In the genomic region with DNA sequence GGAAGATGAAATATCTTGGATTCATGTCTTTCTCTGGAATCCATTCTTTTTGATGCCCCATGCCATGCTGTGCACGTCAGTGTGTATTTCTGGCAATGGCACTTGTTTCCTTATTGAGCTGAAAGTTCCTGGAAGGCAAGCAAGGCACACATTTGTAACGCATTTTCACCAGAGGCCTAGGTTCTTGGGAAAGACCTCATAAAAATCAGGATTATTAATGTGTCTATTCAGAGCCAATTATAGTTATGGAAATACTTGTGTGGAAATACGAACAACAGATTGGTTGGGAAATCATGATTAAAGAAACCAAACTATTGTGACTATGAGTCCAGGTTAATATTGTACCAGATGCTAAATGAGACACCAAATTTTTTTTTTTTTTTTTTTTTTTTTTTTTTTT, we compare ENCODE assay signal across 21 mouse cellular contexts. TPM values are rescaled to one million over a fixed set of nuclear protein-coding genes. Genes with fewer than 3 reads are reported as not detected.
DNase-seq lines count a peak whose midpoint lies in the region; ATAC-seq and TF ChIP-seq lines count a peak whose summit lies in the region.
"Had no signal": no experiment of that assay in that cellular context is flagged by ENCODE, and none has a peak within 500 bp of the region (broad histone marks: within the 10 kb centered on the region; RNA-seq: fewer than 3 reads in every experiment).

No protein-coding gene starts in this region.

- no peaks in the 10 kb centered on the region for H3K27me3 ChIP-seq in forebrain, embryonic 14.5 days (replicated peaks; ENCODE audit: control insufficient read depth, insufficient read depth, low read length)
- H3K27me3 ChIP-seq in forebrain, embryonic 10.5 days (ENCODE audit: poor library complexity, severe bottlenecking) = peaks cover 40% of the 10 kb centered on the region
- no peaks in the 10 kb centered on the region for H3K27me3 ChIP-seq in neural tube, embryonic 12.5 days (replicated peaks)
- no peaks in the 10 kb centered on the region for H3K27me3 ChIP-seq in hindbrain, postnatal 0 days (ENCODE audit: insufficient read depth, low read length)
- H3K27me3 ChIP-seq in neural tube, embryonic 15.5 days (replicated peaks) = no peaks in the 10 kb centered on the region

- peak overlapping the region; percentile 31 for H3K4me2 ChIP-seq in forebrain, embryonic 14.5 days (ENCODE audit: low read length)
- H3K4me2 ChIP-seq in neural tube, embryonic 12.5 days (replicated peaks) = 0 out of 2 replicates have a peak overlapping the region, but pooled peaks have one; percentile 14
- peak overlapping the region; percentile 77 for H3K4me2 ChIP-seq in hindbrain, postnatal 0 days (ENCODE audit: low read depth, low read length)
- peak overlapping the region; percentile 81 for H3K4me2 ChIP-seq in neural tube, embryonic 15.5 days
- H3K4me2 ChIP-seq: heart, embryonic 13.5 days; liver, embryonic 11.5 days had no signal

- H3K4me1 ChIP-seq in forebrain, embryonic 14.5 days (ENCODE audit: control insufficient read depth, insufficient read depth, low read length) = peaks cover 28% of the 10 kb centered on the region
- peaks cover 24% of the 10 kb centered on the region for H3K4me1 ChIP-seq in forebrain, embryonic 10.5 days
- H3K4me1 ChIP-seq in neural tube, embryonic 12.5 days = peaks cover 16% of the 10 kb centered on the region
- peaks cover 3% of the 10 kb centered on the region; the same call in 1 of the 2 replicates for H3K4me1 ChIP-seq in hindbrain, postnatal 0 days (ENCODE audit: insufficient read depth, low read length)
- H3K4me1 ChIP-seq in neural tube, embryonic 15.5 days = peaks cover 27% of the 10 kb centered on the region

- no peak overlapping the region for H3K9ac ChIP-seq in forebrain, embryonic 14.5 days (ENCODE audit: low read length)
- no peak overlapping the region for H3K9ac ChIP-seq in neural tube, embryonic 12.5 days
- no peak overlapping the region for H3K9ac ChIP-seq in hindbrain, postnatal 0 days (replicated peaks; ENCODE audit: low read length)
- 0 out of 2 replicates have a peak overlapping the region, but pooled peaks have one; percentile 14 for H3K9ac ChIP-seq in neural tube, embryonic 15.5 days (replicated peaks)
- H3K9ac ChIP-seq: heart, embryonic 13.5 days had no signal

- H3K4me3 ChIP-seq in forebrain, embryonic 14.5 days (ENCODE audit: low read depth, low read length) = no peak overlapping the region
- H3K4me3 ChIP-seq in forebrain, embryonic 10.5 days = no peak overlapping the region
- H3K4me3 ChIP-seq in neural tube, embryonic 12.5 days = no peak overlapping the region
- no peak overlapping the region for H3K4me3 ChIP-seq in hindbrain, postnatal 0 days (ENCODE audit: low read length)
- no peak overlapping the region; the same call in 1 of the 2 replicates for H3K4me3 ChIP-seq in neural tube, embryonic 15.5 days (replicated peaks)
- H3K4me3 ChIP-seq: heart, embryonic 13.5 days; megakaryocyte, embryonic 14.5 days; myocyte had no signal

- DNase-seq in forebrain, embryonic 14.5 days (ENCODE audit: low spot score) = peak; percentile 19
- no peak for DNase-seq in forebrain, embryonic 10.5 days (ENCODE audit: extremely low spot score, low spot score)
- DNase-seq in neural tube, embryonic 10.5 days (ENCODE audit: extremely low spot score, low spot score) = no peak
- no peak for DNase-seq in hindbrain, postnatal 0 days (ENCODE audit: low spot score)
- no peak for DNase-seq in adrenal gland, adult 18-20 months (ENCODE audit: low spot score in 2 of 2)
- DNase-seq in frontal cortex, postnatal 25 days (ENCODE audit: low spot score in 2 of 2) = no peak
- DNase-seq: adrenal gland, postnatal 36 days; heart, adult 11 months; kidney, adult 8-10 months; kidney, postnatal 25 days; layer of hippocampus, adult 9-11 months; lung, adult 2 months; thymus, postnatal 14 days had no signal

- H3K9me3 ChIP-seq in forebrain, embryonic 14.5 days (replicated peaks; ENCODE audit: control insufficient read depth, low read length) = no peaks in the 10 kb centered on the region
- H3K9me3 ChIP-seq in forebrain, embryonic 10.5 days = no peaks in the 10 kb centered on the region
- no peaks in the 10 kb centered on the region for H3K9me3 ChIP-seq in neural tube, embryonic 12.5 days
- H3K9me3 ChIP-seq in hindbrain, postnatal 0 days (ENCODE audit: low read length) = no peaks in the 10 kb centered on the region
- no peaks in the 10 kb centered on the region for H3K9me3 ChIP-seq in neural tube, embryonic 15.5 days (replicated peaks)
- H3K9me3 ChIP-seq: heart, embryonic 13.5 days had no signal

- ATAC-seq in forebrain, embryonic 14.5 days = no peak
- ATAC-seq in neural tube, embryonic 12.5 days (ENCODE audit: low FRiP score, low read depth) = no peak
- ATAC-seq in hindbrain, postnatal 0 days = no peak
- no peak for ATAC-seq in neural tube, embryonic 15.5 days (ENCODE audit: low FRiP score)
- ATAC-seq: CD4-positive, CD25-positive, alpha-beta regulatory T cell, adult 4 months had no signal

- no peak overlapping the region for H3K27ac ChIP-seq in forebrain, embryonic 14.5 days (ENCODE audit: low read depth, low read length)
- no peak overlapping the region for H3K27ac ChIP-seq in forebrain, embryonic 10.5 days
- no peak overlapping the region for H3K27ac ChIP-seq in neural tube, embryonic 12.5 days
- no peak overlapping the region for H3K27ac ChIP-seq in hindbrain, postnatal 0 days
- no peak overlapping the region for H3K27ac ChIP-seq in neural tube, embryonic 15.5 days (replicated peaks)
- H3K27ac ChIP-seq: heart, embryonic 13.5 days had no signal

- WGBS in forebrain, embryonic 14.5 days = 71% methylated on average over 3 of the region's 3 CpGs
- WGBS in forebrain, embryonic 10.5 days = 86% methylated on average over 3 of the region's 3 CpGs
- WGBS in neural tube, embryonic 12.5 days = 68% methylated on average over 3 of the region's 3 CpGs
- 40% methylated on average over 3 of the region's 3 CpGs for WGBS in hindbrain, postnatal 0 days
- 57% methylated on average over 3 of the region's 3 CpGs for WGBS in neural tube, embryonic 15.5 days

- no peaks in the 10 kb centered on the region for H3K36me3 ChIP-seq in forebrain, embryonic 14.5 days (ENCODE audit: control insufficient read depth, insufficient read depth, low read length)
- no peaks in the 10 kb centered on the region for H3K36me3 ChIP-seq in forebrain, embryonic 10.5 days (replicated peaks)
- no peaks in the 10 kb centered on the region for H3K36me3 ChIP-seq in neural tube, embryonic 12.5 days
- no peaks in the 10 kb centered on the region for H3K36me3 ChIP-seq in hindbrain, postnatal 0 days (ENCODE audit: insufficient read depth, low read length)
- no peaks in the 10 kb centered on the region for H3K36me3 ChIP-seq in neural tube, embryonic 15.5 days
- H3K36me3 ChIP-seq: G1E; heart, embryonic 13.5 days had no signal

- no peak for TF ChIP-seq CTCF in hindbrain, postnatal 0 days (IDR thresholded peaks at IDR 0.05; ENCODE audit: low read depth)

RNA-seq across cellular contexts. Expression of a gene that starts 3.4 kb away (rescaled TPM):
- 18.5 and 25.6 TPM in 2 replicates for polyA plus RNA-seq in forebrain, embryonic 14.5 days (2014; fragmentation: Nextera tagmentation; extraction: Ambion mirVana)
- polyA plus RNA-seq in forebrain, embryonic 10.5 days (2016; fragmentation: Nextera tagmentation; extraction: Ambion mirVana) = 0.90 and 1.3 TPM in 2 replicates
- polyA plus RNA-seq in neural tube, embryonic 12.5 days (2016; fragmentation: Nextera tagmentation; extraction: Ambion mirVana) = 18.4 and 19.5 TPM in 2 replicates
- 127 and 146 TPM in 2 replicates for total RNA-seq in hindbrain, postnatal 0 days (2014; rRNA removed)
- polyA plus RNA-seq in hindbrain, postnatal 0 days (2015; fragmentation: Nextera tagmentation; extraction: Ambion mirVana) = 29.8 and 31.4 TPM in 2 replicates
- 28.8 and 32.4 TPM in 2 replicates for polyA plus RNA-seq in neural tube, embryonic 15.5 days (2015; fragmentation: Nextera tagmentation; extraction: Ambion mirVana)
- 10 to 100 TPM in 1 of 2 experiments, 1 to 10 TPM in 1; 8.4 to 31.7 TPM for total RNA-seq in adrenal gland, adult 18-20 months (2021)
- polyA plus RNA-seq: G1E had no signal

Comparison
In these comparisons a context has a peak if more than half of its experiments do, and no peak if none do; other contexts are left out.
1. H3K4me2 ChIP-seq: peak in every context shown above with its lines; median percentile 81 in neural tube, embryonic 15.5 days; 77 in hindbrain, postnatal 0 days; 31 in forebrain, embryonic 14.5 days; 14 in neural tube, embryonic 12.5 days.